Mouse (Mus musculus): Measurements from ENCODE around the gene Gm4791.

Gene Gm4791

DNA sequence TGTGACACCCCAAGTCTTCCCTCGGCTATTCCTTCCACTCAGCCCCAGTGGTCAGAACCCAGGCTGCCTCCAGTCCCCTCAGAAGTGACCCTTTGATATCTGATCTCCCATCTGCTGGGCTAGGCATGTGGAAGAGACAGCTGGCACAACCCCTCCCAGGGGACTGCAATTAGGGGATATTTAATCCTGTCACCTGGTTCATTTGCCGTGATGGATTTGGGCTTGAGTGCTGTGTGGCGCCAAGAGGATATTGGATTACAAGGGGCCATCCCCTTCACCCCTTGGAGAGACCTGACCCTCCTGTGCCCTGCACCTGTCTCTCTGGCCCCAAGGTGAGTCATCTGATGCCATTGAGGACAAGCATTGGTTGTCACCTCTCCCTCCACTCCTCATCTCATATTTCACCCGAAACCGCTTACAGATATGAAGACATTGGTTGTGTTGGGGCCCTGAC, at the start of gene Gm4791:
Gene Gm4791, plus strand, starts transcription at position 404 of the 454 bp plus-strand sequence.
- no peak for DNase-seq (ENCODE audit: low spot score)

- no peak for DNase-seq (ENCODE audit: low spot score)
Measured at GRCm38 (mm10) chr9:46956286-46956685, 42.3 kb upstream of the Gm4791 start.

- DNase-seq (ENCODE audit: low spot score): no peak
Measured at GRCm38 (mm10) chr9:46957420-46957950, 41.1 kb upstream of the Gm4791 start.

GRCm38 (mm10) chr9:46966028-46966427, 32.5 kb upstream of the Gm4791 start:
- no peak for DNase-seq (ENCODE audit: low spot score)

GRCm38 (mm10) chr9:46968970-46969369, 29.6 kb upstream of the Gm4791 start:
- no peak for DNase-seq (ENCODE audit: low spot score)

DNA sequence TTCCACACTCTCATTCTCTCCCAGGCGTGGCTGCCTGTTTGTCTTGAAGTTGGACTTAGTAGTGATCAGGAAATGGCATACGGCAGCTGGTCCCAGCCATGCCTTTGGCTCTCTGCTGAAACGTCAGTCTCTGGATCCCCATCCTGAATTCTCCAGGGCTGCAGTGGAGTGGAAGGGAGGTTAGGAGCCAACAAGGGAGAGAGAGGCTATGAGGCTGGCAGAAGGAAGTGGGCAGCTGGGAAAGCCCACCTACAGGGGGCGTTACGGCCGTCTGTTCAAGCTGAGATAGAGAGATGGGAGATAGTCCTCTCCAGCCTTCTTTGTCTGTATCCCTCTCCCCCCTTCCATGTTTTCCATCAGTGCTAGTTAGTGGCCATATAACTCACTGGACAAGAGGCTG, 29.1 kb upstream of the Gm4791 start:
- no peak for DNase-seq (ENCODE audit: low spot score)

- DNase-seq (ENCODE audit: low spot score): no peak
Measured at GRCm38 (mm10) chr9:46978806-46979205, 19.7 kb upstream of the Gm4791 start.

DNA sequence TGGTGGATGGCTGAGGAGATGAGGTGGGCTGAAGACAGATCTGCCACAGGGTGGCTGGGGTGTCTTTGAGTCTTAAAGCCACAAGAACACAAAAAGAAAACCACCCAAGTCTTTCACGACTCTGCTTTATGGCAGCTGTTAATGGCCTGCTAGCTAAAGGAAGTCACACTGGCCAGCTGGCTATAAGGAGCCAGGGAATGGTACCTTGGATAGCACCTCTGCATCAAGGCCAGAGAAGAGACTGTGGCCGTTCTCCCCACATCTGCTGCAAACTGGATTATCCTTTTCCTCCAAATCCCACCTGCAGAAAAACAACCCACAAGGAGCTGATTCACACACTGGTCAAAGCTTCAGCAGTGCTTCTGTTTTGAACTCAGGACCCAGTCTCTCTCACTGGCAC, 18.4 kb upstream of the Gm4791 start:
- DNase-seq (ENCODE audit: low spot score): no peak

- DNase-seq (ENCODE audit: low spot score): no peak
Measured at GRCm38 (mm10) chr9:46983471-46983870, 15.1 kb upstream of the Gm4791 start.

DNA sequence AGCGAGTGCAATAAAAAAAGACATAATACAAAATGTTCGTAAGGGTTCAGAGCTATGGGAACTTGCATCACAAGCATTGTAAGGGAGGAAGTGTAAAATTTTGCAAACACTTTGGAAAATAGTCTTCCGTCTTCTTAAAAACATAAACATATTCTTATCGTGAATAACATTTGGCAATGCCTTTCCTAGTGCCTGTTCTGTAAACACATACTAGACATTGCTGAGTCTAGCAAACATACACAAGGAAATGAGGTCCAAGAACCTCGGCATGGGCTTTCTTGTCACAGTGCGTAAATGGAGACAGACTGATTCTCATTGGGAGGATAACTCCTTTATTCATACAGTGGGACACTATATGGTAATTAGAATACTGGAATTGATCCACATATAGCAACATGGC, 43.0 kb downstream of the Gm4791 start:
- DNase-seq (ENCODE audit: low spot score): no peak
